Mouse (Mus musculus) brown adipose tissue, adult 24 weeks (tissue): ENCODE data around the gene Ppp1r12b. TPM values are rescaled to one million over a fixed set of nuclear protein-coding genes. Genes with fewer than 3 reads are reported as not detected.
"Not testable (repeated sequence)": the region's sequence is repeated elsewhere in the genome, so short reads cannot be mapped to it uniquely, and the experiment has no call there.

Experiments
- H3K27ac ChIP-seq: fragments of 200-500 bp; replicated peaks from 2 replicates; pipeline ENCODE4 v1.5.1; 2012; ENCODE audit warnings: low read depth, mild to moderate bottlenecking, low read length
- H3K4me1 ChIP-seq: fragments of 200-500 bp; 2 replicates; pipeline ENCODE4 v1.6.1; 2012; ENCODE audit warnings: low read length, mixed read lengths; ENCODE audit not compliant: control insufficient read depth, insufficient read depth, insufficient read length
- H3K4me3 ChIP-seq: fragments of 200-500 bp; 2 replicates; pipeline ENCODE4 v1.5.1; 2012; ENCODE audit warnings: low read depth, mild to moderate bottlenecking, low read length, moderate library complexity; ENCODE audit not compliant: insufficient read depth
- polyA plus RNA-seq: library from polyadenylated mRNA; stranded (reverse); fragments of >200 nt; gene quantifications from 2 replicates; pipeline ENCODE4 v1.2.4, GENCODE M21; 2012; ENCODE audit not compliant: missing spikeins, insufficient read depth, insufficient read length

The Ppp1r12b gene
- polyA plus RNA-seq, 1 experiment = 4.8 TPM

GRCm38 (mm10) chr1:134847851-134848250 is 107.9 kb downstream of the Ppp1r12b start:
- Histone ChIP-seq H3K27ac (no peak overlapping the region), H3K4me1 (no peaks in the 10 kb centered on the region), H3K4me3 (no peak overlapping the region)

GRCm38 (mm10) chr1:134846295-134846988 is 109.3 kb downstream of the Ppp1r12b start:
- H3K4me1 ChIP-seq = no peaks in the 10 kb centered on the region
- H3K4me3 ChIP-seq = no peak overlapping the region
- H3K27ac ChIP-seq = no peak overlapping the region

- no peaks in the 10 kb centered on the region for H3K4me1 ChIP-seq
- H3K27ac ChIP-seq = no peak overlapping the region
- H3K4me3 ChIP-seq = no peak overlapping the region
Measured at GRCm38 (mm10) chr1:134843369-134843768, 112.4 kb downstream of the Ppp1r12b start.

GRCm38 (mm10) chr1:134836909-134837480 is 118.7 kb downstream of the Ppp1r12b start:
- H3K4me3 ChIP-seq = no peak overlapping the region
- H3K27ac ChIP-seq = no peak overlapping the region
- H3K4me1 ChIP-seq = no peaks in the 10 kb centered on the region

- H3K4me3 ChIP-seq, H3K27ac ChIP-seq, H3K4me1 ChIP-seq: not testable (repeated sequence)
Measured at GRCm38 (mm10) chr1:134830881-134831280, 124.9 kb downstream of the Ppp1r12b start.

- Histone ChIP-seq H3K4me1 (no peaks in the 10 kb centered on the region), H3K27ac (no peak overlapping the region), H3K4me3 (no peak overlapping the region)
Measured at GRCm38 (mm10) chr1:134829635-134830034, 126.1 kb downstream of the Ppp1r12b start.

- no peak overlapping the region for H3K27ac ChIP-seq
- no peaks in the 10 kb centered on the region for H3K4me1 ChIP-seq
- H3K4me3 ChIP-seq = no peak overlapping the region
Measured at GRCm38 (mm10) chr1:134824896-134825295, 130.8 kb downstream of the Ppp1r12b start.

GRCm38 (mm10) chr1:134823842-134824241 is 131.9 kb downstream of the Ppp1r12b start:
- no peak overlapping the region for H3K27ac ChIP-seq
- no peak overlapping the region for H3K4me3 ChIP-seq
- H3K4me1 ChIP-seq = peaks cover 3% of the 10 kb centered on the region; the same call in 1 of the 2 replicates

GRCm38 (mm10) chr1:134823323-134823722 is 132.4 kb downstream of the Ppp1r12b start:
- Histone ChIP-seq H3K4me1 (peaks cover 3% of the 10 kb centered on the region; the same call in 1 of the 2 replicates), H3K4me3 (no peak overlapping the region), H3K27ac (no peak overlapping the region)

- H3K4me1 ChIP-seq = peaks cover 3% of the 10 kb centered on the region; the same call in 1 of the 2 replicates
- no peak overlapping the region for H3K4me3 ChIP-seq
- no peak overlapping the region for H3K27ac ChIP-seq
Measured at GRCm38 (mm10) chr1:134820882-134821281, 134.9 kb downstream of the Ppp1r12b start.

- Histone ChIP-seq H3K4me1 (peaks cover 3% of the 10 kb centered on the region; the same call in 1 of the 2 replicates), H3K4me3 (no peak overlapping the region), H3K27ac (0 out of 2 replicates have a peak overlapping the region, but pooled peaks have one; percentile 5)
Measured at GRCm38 (mm10) chr1:134819196-134819595, 136.5 kb downstream of the Ppp1r12b start.

GRCm38 (mm10) chr1:134818716-134819115 is 137.0 kb downstream of the Ppp1r12b start:
- Histone ChIP-seq H3K27ac (peak overlapping the region; percentile 0; the same call in 1 of the 2 replicates), H3K4me3 (no peak overlapping the region), H3K4me1 (peaks cover 3% of the 10 kb centered on the region; the same call in 1 of the 2 replicates)

GRCm38 (mm10) chr1:134817916-134818595 is 137.7 kb downstream of the Ppp1r12b start:
- H3K27ac ChIP-seq = peak overlapping the region; percentile 0; the same call in 1 of the 2 replicates
- no peak overlapping the region for H3K4me3 ChIP-seq
- H3K4me1 ChIP-seq = peaks cover 3% of the 10 kb centered on the region; the same call in 1 of the 2 replicates

GRCm38 (mm10) chr1:134817120-134817519 is 138.6 kb downstream of the Ppp1r12b start:
- Histone ChIP-seq H3K4me1 (peaks cover 3% of the 10 kb centered on the region; the same call in 1 of the 2 replicates), H3K27ac (no peak overlapping the region), H3K4me3 (no peak overlapping the region)

GRCm38 (mm10) chr1:134816617-134817016 is 139.1 kb downstream of the Ppp1r12b start:
- H3K27ac ChIP-seq = no peak overlapping the region
- no peak overlapping the region for H3K4me3 ChIP-seq
- H3K4me1 ChIP-seq = peaks cover 3% of the 10 kb centered on the region; the same call in 1 of the 2 replicates
